Comparison of ENCODE assay signal across 25 mouse cellular contexts in genomic region chr3:28734712-28735111, GRCm38 (mm10). TPM values are rescaled to one million over a fixed set of nuclear protein-coding genes. Genes with fewer than 3 reads are reported as not detected.
DNase-seq lines count a peak whose midpoint lies in the region; ATAC-seq lines count a peak whose summit lies in the region.
"Had no signal": no experiment of that assay in that cellular context is flagged by ENCODE, and none has a peak within 500 bp of the region (broad histone marks: within the 10 kb centered on the region; RNA-seq: fewer than 3 reads in every experiment).

No protein-coding gene starts in this region.

- peak; percentile 63; the same call in 1 of the 2 replicates for ATAC-seq in embryonic facial prominence, embryonic 14.5 days (ENCODE audit: low read depth)
- no peak for ATAC-seq in megakaryocyte, adult 5-6 weeks (ENCODE audit: poor library complexity, severe bottlenecking)
- no peak for ATAC-seq in granulocyte monocyte progenitor cell, adult 5-6 weeks (replicated peaks; ENCODE audit: poor library complexity, severe bottlenecking)
- no peak for ATAC-seq in frontal cortex, adult (ENCODE audit: low TSS enrichment)
- ATAC-seq: activated CD4-positive, CD25-positive, alpha-beta regulatory T cell, adult 4 months; forebrain, embryonic 16.5 days; intestine, embryonic 15.5 days had no signal

- no peaks in the 10 kb centered on the region for H3K9me3 ChIP-seq in embryonic facial prominence, embryonic 14.5 days (ENCODE audit: control insufficient read depth, low read length)
- no peaks in the 10 kb centered on the region for H3K9me3 ChIP-seq in embryonic facial prominence, embryonic 10.5 days
- peaks cover 10% of the 10 kb centered on the region for H3K9me3 ChIP-seq in megakaryocyte, embryonic 14.5 days
- H3K9me3 ChIP-seq: embryonic facial prominence, embryonic 12.5 days; hindbrain, embryonic 15.5 days; intestine, embryonic 15.5 days; liver, embryonic 13.5 days; midbrain, embryonic 12.5 days; neural tube, embryonic 13.5 days had no signal

- H3K4me3 ChIP-seq in embryonic facial prominence, embryonic 14.5 days (ENCODE audit: low read depth, low read length): no peak overlapping the region
- no peak overlapping the region for H3K4me3 ChIP-seq in embryonic facial prominence, embryonic 10.5 days
- H3K4me3 ChIP-seq in megakaryocyte, embryonic 14.5 days (replicated peaks): peak overlapping the region; percentile 65
- H3K4me3 ChIP-seq: embryonic facial prominence, embryonic 12.5 days; hindbrain, embryonic 15.5 days; intestine, embryonic 15.5 days; liver, embryonic 13.5 days; midbrain, embryonic 12.5 days; neural tube, embryonic 13.5 days had no signal

- DNase-seq in embryonic facial prominence, embryonic 14.5 days (ENCODE audit: low spot score): peak; percentile 10
- no peak for DNase-seq in embryonic facial prominence, embryonic 10.5 days (ENCODE audit: low spot score)
- DNase-seq in skeletal muscle tissue, adult 2 months (ENCODE audit: low read depth, low spot score): peak; percentile 9
- no peak for DNase-seq in left cerebral cortex, postnatal 25 days (ENCODE audit: low spot score in 2 of 2)
- DNase-seq: adrenal gland, postnatal 10 days; cerebellum, adult 9-11 months; heart, postnatal 14 days; kidney, postnatal 10 days; liver, embryonic 13.5 days; lung, embryonic 14.5 days; lung, postnatal 36 days had no signal

- intact Hi-C loops in left cerebral cortex, postnatal 25 days (cut with DNase I): no loop called here

- H3K9ac ChIP-seq in embryonic facial prominence, embryonic 14.5 days (ENCODE audit: low read depth, low read length): no peak overlapping the region
- H3K9ac ChIP-seq: embryonic facial prominence, embryonic 12.5 days; hindbrain, embryonic 15.5 days; intestine, embryonic 15.5 days; liver, embryonic 13.5 days; lung, embryonic 14.5 days; midbrain, embryonic 12.5 days; neural tube, embryonic 13.5 days had no signal

- no peak overlapping the region for H3K4me2 ChIP-seq in embryonic facial prominence, embryonic 14.5 days (ENCODE audit: low read depth, low read length)
- H3K4me2 ChIP-seq: embryonic facial prominence, embryonic 12.5 days; heart, embryonic 11.5 days; hindbrain, embryonic 15.5 days; intestine, embryonic 15.5 days; liver, embryonic 13.5 days; lung, embryonic 14.5 days; midbrain, embryonic 12.5 days; neural tube, embryonic 13.5 days had no signal

- H3K27ac ChIP-seq in embryonic facial prominence, embryonic 14.5 days (replicated peaks; ENCODE audit: low read depth, low read length): no peak overlapping the region
- H3K27ac ChIP-seq in embryonic facial prominence, embryonic 10.5 days (replicated peaks): no peak overlapping the region
- H3K27ac ChIP-seq: embryonic facial prominence, embryonic 12.5 days; hindbrain, embryonic 15.5 days; intestine, embryonic 15.5 days; liver, embryonic 13.5 days; midbrain, embryonic 12.5 days; neural tube, embryonic 13.5 days had no signal

- 64% methylated on average over 2 of the region's 2 CpGs for WGBS in embryonic facial prominence, embryonic 14.5 days
- 79% methylated on average over 2 of the region's 2 CpGs for WGBS in embryonic facial prominence, embryonic 10.5 days

- no peaks in the 10 kb centered on the region for H3K4me1 ChIP-seq in embryonic facial prominence, embryonic 14.5 days (ENCODE audit: control insufficient read depth, insufficient read depth, low read length)
- peaks cover 14% of the 10 kb centered on the region for H3K4me1 ChIP-seq in embryonic facial prominence, embryonic 10.5 days
- peaks cover 7% of the 10 kb centered on the region for H3K4me1 ChIP-seq in megakaryocyte, embryonic 14.5 days
- H3K4me1 ChIP-seq: hindbrain, embryonic 15.5 days; intestine, embryonic 15.5 days had no signal

- H3K36me3 ChIP-seq in embryonic facial prominence, embryonic 14.5 days (ENCODE audit: control insufficient read depth, insufficient read depth, low read length): no peaks in the 10 kb centered on the region
- H3K36me3 ChIP-seq in embryonic facial prominence, embryonic 10.5 days (replicated peaks): no peaks in the 10 kb centered on the region
- H3K36me3 ChIP-seq in megakaryocyte, embryonic 14.5 days (replicated peaks; ENCODE audit: low read length): no peaks in the 10 kb centered on the region
- H3K36me3 ChIP-seq: embryonic facial prominence, embryonic 12.5 days; hindbrain, embryonic 15.5 days; intestine, embryonic 15.5 days; liver, embryonic 13.5 days; midbrain, embryonic 12.5 days; neural tube, embryonic 13.5 days had no signal

- no peaks in the 10 kb centered on the region for H3K27me3 ChIP-seq in embryonic facial prominence, embryonic 14.5 days (replicated peaks; ENCODE audit: control insufficient read depth, insufficient read depth, low read length)
- no peaks in the 10 kb centered on the region for H3K27me3 ChIP-seq in embryonic facial prominence, embryonic 10.5 days (replicated peaks; ENCODE audit: low read depth, poor library complexity, severe bottlenecking)
- H3K27me3 ChIP-seq in megakaryocyte, embryonic 14.5 days (replicated peaks): peaks cover 2% of the 10 kb centered on the region
- H3K27me3 ChIP-seq: embryonic facial prominence, embryonic 12.5 days; hindbrain, embryonic 15.5 days; intestine, embryonic 15.5 days; liver, embryonic 13.5 days; midbrain, embryonic 12.5 days; neural tube, embryonic 13.5 days had no signal

RNA-seq across cellular contexts. Expression of gene Slc2a2, which starts 37.0 kb away (rescaled TPM):
- 0.12 TPM in 1 of 2 replicates, not detected in the other for polyA plus RNA-seq in embryonic facial prominence, embryonic 14.5 days (2014; fragmentation: Nextera tagmentation; extraction: Ambion mirVana)
- 0.04 TPM in 2 replicates for polyA plus RNA-seq in embryonic facial prominence, embryonic 10.5 days (2016; fragmentation: Nextera tagmentation; extraction: Ambion mirVana)
- not detected in 2 replicates for polyA plus RNA-seq in megakaryocyte, embryonic 14.5 days (2012; ENCODE audit: insufficient read depth, low replicate concordance)
- not detected in 2 replicates for total RNA-seq in megakaryocyte, adult 5-6 weeks (2015)
- not detected in 2 replicates for total RNA-seq in megakaryocyte, adult 5-6 weeks (2017)
- not detected in 2 replicates for total RNA-seq in granulocyte monocyte progenitor cell, adult 5-6 weeks (2014; fragmentation: Nextera tagmentation)
- 0.05 TPM in 1 of 2 replicates, not detected in the other for total RNA-seq in granulocyte monocyte progenitor cell, adult 5-6 weeks (2017)
- total RNA-seq in left cerebral cortex, postnatal 25 days (2021): not detected
- total RNA-seq: monocyte, adult 5-6 weeks had no signal
- polyA plus RNA-seq: forebrain, embryonic 16.5 days; limb, embryonic 11.5 days had no signal

RNA-seq across cellular contexts. Expression of gene Eif5a2, which starts 46.4 kb away (rescaled TPM):
- polyA plus RNA-seq in embryonic facial prominence, embryonic 14.5 days (2014; fragmentation: Nextera tagmentation; extraction: Ambion mirVana): 10.4 and 11.7 TPM in 2 replicates
- polyA plus RNA-seq in embryonic facial prominence, embryonic 10.5 days (2016; fragmentation: Nextera tagmentation; extraction: Ambion mirVana): 12.9 and 13.5 TPM in 2 replicates
- 1.2 TPM in 1 of 2 replicates, not detected in the other for polyA plus RNA-seq in megakaryocyte, embryonic 14.5 days (2012; ENCODE audit: insufficient read depth, low replicate concordance)
- 5.8 and 6.2 TPM in 2 replicates for total RNA-seq in megakaryocyte, adult 5-6 weeks (2015)
- total RNA-seq in megakaryocyte, adult 5-6 weeks (2017): 3.5 and 3.9 TPM in 2 replicates
- 0.23 and 1.6 TPM in 2 replicates for total RNA-seq in granulocyte monocyte progenitor cell, adult 5-6 weeks (2014; fragmentation: Nextera tagmentation)
- total RNA-seq in granulocyte monocyte progenitor cell, adult 5-6 weeks (2017): 1.0 and 2.3 TPM in 2 replicates
- 10 to 100 TPM; 29.8 TPM for total RNA-seq in left cerebral cortex, postnatal 25 days (2021)

Comparison
In these comparisons a context has a peak if more than half of its experiments do, and no peak if none do; other contexts are left out.
1. DNase-seq: peak in embryonic facial prominence, embryonic 14.5 days (single experiment) and skeletal muscle tissue, adult 2 months (single experiment); none in embryonic facial prominence, embryonic 10.5 days (single experiment) and left cerebral cortex, postnatal 25 days (0 of 2).
2. RNA of gene Eif5a2, which starts 46.4 kb away (total RNA-seq): 29.8 TPM in left cerebral cortex, postnatal 25 days; 3.5 to 6.2 TPM in megakaryocyte, adult 5-6 weeks and 0.23 to 2.3 TPM in granulocyte monocyte progenitor cell, adult 5-6 weeks; every median in the first group is over 4 times any median in the second.